Mouse (Mus musculus): ENCODE data around the gene Snapc1. TPM values are rescaled to one million over a fixed set of nuclear protein-coding genes. Genes with fewer than 3 reads are reported as not detected.

Gene Snapc1
- polyA plus RNA-seq, 1 experiment, result 7.7 TPM

GRCm38 (mm10) chr12:74009448-74009911 lies 45.2 kb downstream of the Snapc1 start:
- Histone ChIP-seq H3K27me3 (ENCODE audit: control insufficient read depth, insufficient read depth, low read length) (no peaks in the 10 kb centered on the region), H3K36me3 (ENCODE audit: control insufficient read depth, insufficient read depth, low read length) (no peaks in the 10 kb centered on the region), H3K4me1 (ENCODE audit: control insufficient read depth, insufficient read depth, insufficient read length) (no peaks in the 10 kb centered on the region), H3K4me3 (ENCODE audit: extremely low read depth, insufficient read depth, insufficient read length) (no peak overlapping the region), H3K27ac (ENCODE audit: insufficient read depth, low read length) (no peak overlapping the region)
- 26% methylated on average over 8 of the region's 8 CpGs for WGBS
- DNase-seq (ENCODE audit: low read depth in 1 of 2, low spot score in 2 of 2), result peak in 1 of 2 experiments; percentile 2
- peak; percentile 80 for TF ChIP-seq CTCF (IDR thresholded peaks at IDR 0.05; ENCODE audit: extremely low read depth, insufficient read depth, insufficient read length, insufficient replicate concordance)
- TF ChIP-seq POLR2A (IDR thresholded peaks at IDR 0.05; ENCODE audit: low read depth, low read length), result no peak

GRCm38 (mm10) chr12:74013739-74014138 lies 49.5 kb downstream of the Snapc1 start:
- peak; percentile 2 to 41 for DNase-seq (ENCODE audit: low read depth in 1 of 2, low spot score in 2 of 2)
- Histone ChIP-seq H3K27ac (ENCODE audit: insufficient read depth, low read length) (no peak overlapping the region), H3K27me3 (ENCODE audit: control insufficient read depth, insufficient read depth, low read length) (no peaks in the 10 kb centered on the region), H3K36me3 (ENCODE audit: control insufficient read depth, insufficient read depth, low read length) (no peaks in the 10 kb centered on the region), H3K4me3 (ENCODE audit: extremely low read depth, insufficient read depth, insufficient read length) (no peak overlapping the region), H3K4me1 (ENCODE audit: control insufficient read depth, insufficient read depth, insufficient read length) (no peaks in the 10 kb centered on the region)
- WGBS, result 6% methylated on average over 6 of the region's 6 CpGs
- TF ChIP-seq POLR2A (IDR thresholded peaks at IDR 0.05; ENCODE audit: low read depth, low read length) (no peak), CTCF (IDR thresholded peaks at IDR 0.05; ENCODE audit: extremely low read depth, insufficient read depth, insufficient read length, insufficient replicate concordance) (peak; percentile 88; the same call in 1 of the 2 replicates)

GRCm38 (mm10) chr12:74014739-74015270 lies 50.5 kb downstream of the Snapc1 start:
- H3K4me1 ChIP-seq (ENCODE audit: control insufficient read depth, insufficient read depth, insufficient read length), result no peaks in the 10 kb centered on the region
- no peaks in the 10 kb centered on the region for H3K27me3 ChIP-seq (ENCODE audit: control insufficient read depth, insufficient read depth, low read length)
- H3K4me3 ChIP-seq (ENCODE audit: extremely low read depth, insufficient read depth, insufficient read length), result no peak overlapping the region
- TF ChIP-seq POLR2A (IDR thresholded peaks at IDR 0.05; ENCODE audit: low read depth, low read length), result no peak
- peak; percentile 16; the same call in 1 of the 2 replicates for TF ChIP-seq CTCF (IDR thresholded peaks at IDR 0.05; ENCODE audit: extremely low read depth, insufficient read depth, insufficient read length, insufficient replicate concordance)
- DNase-seq (ENCODE audit: low read depth in 1 of 2, low spot score in 2 of 2), result peak in 1 of 2 experiments; percentile 30
- H3K36me3 ChIP-seq (ENCODE audit: control insufficient read depth, insufficient read depth, low read length), result no peaks in the 10 kb centered on the region
- H3K27ac ChIP-seq (ENCODE audit: insufficient read depth, low read length), result no peak overlapping the region
- WGBS, result 52% methylated on average over 7 of the region's 7 CpGs

- no peak for TF ChIP-seq POLR2A (IDR thresholded peaks at IDR 0.05; ENCODE audit: low read depth, low read length)
- TF ChIP-seq CTCF (IDR thresholded peaks at IDR 0.05; ENCODE audit: extremely low read depth, insufficient read depth, insufficient read length, insufficient replicate concordance), result no peak
- WGBS, result 59% methylated on average over 5 of the region's 5 CpGs
- Histone ChIP-seq H3K27me3 (ENCODE audit: control insufficient read depth, insufficient read depth, low read length) (no peaks in the 10 kb centered on the region), H3K36me3 (ENCODE audit: control insufficient read depth, insufficient read depth, low read length) (no peaks in the 10 kb centered on the region), H3K4me1 (ENCODE audit: control insufficient read depth, insufficient read depth, insufficient read length) (no peaks in the 10 kb centered on the region), H3K4me3 (ENCODE audit: extremely low read depth, insufficient read depth, insufficient read length) (no peak overlapping the region), H3K27ac (ENCODE audit: insufficient read depth, low read length) (no peak overlapping the region)
- no peak for DNase-seq (ENCODE audit: low read depth in 1 of 2, low spot score in 2 of 2)
These were observed 51.2 kb downstream of the Snapc1 start for GRCm38 (mm10) chr12:74015491-74015890.

- H3K27me3 ChIP-seq (ENCODE audit: control insufficient read depth, insufficient read depth, low read length), result no peaks in the 10 kb centered on the region
- no peak for TF ChIP-seq CTCF (IDR thresholded peaks at IDR 0.05; ENCODE audit: extremely low read depth, insufficient read depth, insufficient read length, insufficient replicate concordance)
- no peaks in the 10 kb centered on the region for H3K36me3 ChIP-seq (ENCODE audit: control insufficient read depth, insufficient read depth, low read length)
- H3K4me3 ChIP-seq (ENCODE audit: extremely low read depth, insufficient read depth, insufficient read length), result no peak overlapping the region
- 85% methylated on average over 5 of the region's 5 CpGs for WGBS
- H3K4me1 ChIP-seq (ENCODE audit: control insufficient read depth, insufficient read depth, insufficient read length), result no peaks in the 10 kb centered on the region
- no peak for DNase-seq (ENCODE audit: low read depth in 1 of 2, low spot score in 2 of 2)
- no peak overlapping the region for H3K27ac ChIP-seq (ENCODE audit: insufficient read depth, low read length)
These were observed 59.0 kb downstream of the Snapc1 start for GRCm38 (mm10) chr12:74023260-74023659.

- no peak for TF ChIP-seq CTCF (IDR thresholded peaks at IDR 0.05; ENCODE audit: extremely low read depth, insufficient read depth, insufficient read length, insufficient replicate concordance)
- TF ChIP-seq POLR2A (IDR thresholded peaks at IDR 0.05; ENCODE audit: low read depth, low read length), result no peak
- Histone ChIP-seq H3K27me3 (ENCODE audit: control insufficient read depth, insufficient read depth, low read length) (no peaks in the 10 kb centered on the region), H3K27ac (ENCODE audit: insufficient read depth, low read length) (no peak overlapping the region), H3K4me3 (ENCODE audit: extremely low read depth, insufficient read depth, insufficient read length) (no peak overlapping the region), H3K4me1 (ENCODE audit: control insufficient read depth, insufficient read depth, insufficient read length) (no peaks in the 10 kb centered on the region), H3K36me3 (ENCODE audit: control insufficient read depth, insufficient read depth, low read length) (no peaks in the 10 kb centered on the region)
- no peak for DNase-seq (ENCODE audit: low read depth in 1 of 2, low spot score in 2 of 2)
- WGBS, result 87% methylated on average over 2 of the region's 2 CpGs
These were observed 60.6 kb downstream of the Snapc1 start for GRCm38 (mm10) chr12:74024912-74025311.

Other genes starting within 250 kb of the Snapc1 start
- gene Hif1a, start 63.1 kb upstream of the Snapc1 start, polyA plus RNA-seq (2012; rRNA removed), result 12.8 and 24.8 TPM in 2 replicates
- gene Gm49321, start 26.8 kb upstream of the Snapc1 start, polyA plus RNA-seq (2012; rRNA removed), result 0.48 TPM in 1 of 2 replicates, not detected in the other
- not detected in 2 replicates for gene Syt16, start 33.2 kb downstream of the Snapc1 start, polyA plus RNA-seq (2012; rRNA removed)

Measured in spleen, adult 2 months (tissue).